Mouse (Mus musculus) right cerebral cortex, postnatal 25 days (tissue): ENCODE results near the gene Mpig6b.

ENCODE experiments used
- DNase-seq: peaks from one replicate; pipeline ENCODE4 v3.0.0; 2022

The Mpig6b gene

GRCm38 (mm10) chr17:35058911-35059892 lies 6.8 kb downstream of the Mpig6b start, which contains the start of gene Ddah2:
Gene Ddah2 (plus strand): TSS chr17:35059035.
- peak; percentile 74 for DNase-seq

GRCm38 (mm10) chr17:35058316-35058715 lies 7.7 kb downstream of the Mpig6b start:
- no peak for DNase-seq

- DNase-seq = no peak
Measured at GRCm38 (mm10) chr17:35057090-35057489, 8.9 kb downstream of the Mpig6b start.

- DNase-seq = no peak
Measured at GRCm38 (mm10) chr17:35055691-35056495, 10.1 kb downstream of the Mpig6b start.

- no peak for DNase-seq
Measured at GRCm38 (mm10) chr17:35052271-35052798, 13.6 kb downstream of the Mpig6b start.

GRCm38 (mm10) chr17:35051156-35052086 lies 14.6 kb downstream of the Mpig6b start:
- no peak for DNase-seq

- no peak for DNase-seq
Measured at GRCm38 (mm10) chr17:35050126-35050750, 15.7 kb downstream of the Mpig6b start.

- no peak for DNase-seq
Measured at GRCm38 (mm10) chr17:35049561-35050016, 16.4 kb downstream of the Mpig6b start, which contains the start of gene Clic1. Gene Clic1 (plus strand): TSS chr17:35049966.

GRCm38 (mm10) chr17:35048932-35049440 lies 17.0 kb downstream of the Mpig6b start:
- no peak for DNase-seq

GRCm38 (mm10) chr17:35048149-35048931 lies 17.6 kb downstream of the Mpig6b start:
- no peak for DNase-seq

GRCm38 (mm10) chr17:35047688-35048087 lies 18.3 kb downstream of the Mpig6b start:
- DNase-seq = no peak

GRCm38 (mm10) chr17:35046681-35047455 lies 19.1 kb downstream of the Mpig6b start, which contains the start of gene Msh5:
Gene Msh5 (minus strand): TSS chr17:35046745.
- DNase-seq = peak; percentile 88

GRCm38 (mm10) chr17:35045807-35046680 lies 19.9 kb downstream of the Mpig6b start:
- DNase-seq = no peak

GRCm38 (mm10) chr17:35044904-35045806 lies 20.8 kb downstream of the Mpig6b start:
- no peak for DNase-seq

GRCm38 (mm10) chr17:35043794-35044193 lies 22.2 kb downstream of the Mpig6b start:
- DNase-seq = no peak

- DNase-seq = peak; percentile 36
Measured at GRCm38 (mm10) chr17:35039121-35039873, 26.7 kb downstream of the Mpig6b start.
